Mouse (Mus musculus): ENCODE measurements around the gene Zfp638.
"Not testable (repeated sequence)": the region's sequence is repeated elsewhere in the genome, so short reads cannot be mapped to it uniquely, and the experiment has no call there.

Gene Zfp638

GRCm38 (mm10) chr6:83866954-83867597, at the start of gene Zfp638:
Gene Zfp638 (plus strand): TSS chr6:83867109.
- peak; percentile 95 for DNase-seq (ENCODE audit: low spot score)

GRCm38 (mm10) chr6:83818996-83819395, 47.9 kb upstream of the Zfp638 start:
- no peak for DNase-seq (ENCODE audit: low spot score)

GRCm38 (mm10) chr6:83820727-83821515, 46.0 kb upstream of the Zfp638 start:
- no peak for DNase-seq (ENCODE audit: low spot score)

- no peak for DNase-seq (ENCODE audit: low spot score)
Observed at GRCm38 (mm10) chr6:83821856-83822255, 45.1 kb upstream of the Zfp638 start.

- no peak for DNase-seq (ENCODE audit: low spot score)
Observed at GRCm38 (mm10) chr6:83830941-83831605, 35.8 kb upstream of the Zfp638 start.

GRCm38 (mm10) chr6:83831606-83832123, 35.2 kb upstream of the Zfp638 start, which contains the start of gene Paip2b:
Gene Paip2b (minus strand): TSS chr6:83831741.
- peak; percentile 99 for DNase-seq (ENCODE audit: low spot score)

- not testable (repeated sequence) for DNase-seq (ENCODE audit: low spot score)
Observed at GRCm38 (mm10) chr6:83832393-83832792, 34.5 kb upstream of the Zfp638 start.

- DNase-seq (ENCODE audit: low spot score) = no peak
Observed at GRCm38 (mm10) chr6:83836826-83837225, 30.1 kb upstream of the Zfp638 start.

GRCm38 (mm10) chr6:83838046-83838445, 28.9 kb upstream of the Zfp638 start:
- DNase-seq (ENCODE audit: low spot score) = no peak

- DNase-seq (ENCODE audit: low spot score) = no peak
Observed at GRCm38 (mm10) chr6:83840086-83840485, 26.8 kb upstream of the Zfp638 start.

- DNase-seq (ENCODE audit: low spot score) = no peak
Observed at GRCm38 (mm10) chr6:83844913-83845312, 22.0 kb upstream of the Zfp638 start.

GRCm38 (mm10) chr6:83846141-83846540, 20.8 kb upstream of the Zfp638 start:
- no peak for DNase-seq (ENCODE audit: low spot score)

- DNase-seq (ENCODE audit: low spot score) = no peak
Observed at GRCm38 (mm10) chr6:83849446-83849845, 17.5 kb upstream of the Zfp638 start.

GRCm38 (mm10) chr6:83857476-83857875, 9.4 kb upstream of the Zfp638 start:
- no peak for DNase-seq (ENCODE audit: low spot score)

GRCm38 (mm10) chr6:83860033-83860432, 6.9 kb upstream of the Zfp638 start:
- DNase-seq (ENCODE audit: low spot score) = no peak

- DNase-seq (ENCODE audit: low spot score) = no peak
Observed at GRCm38 (mm10) chr6:83863538-83863937, 3.4 kb upstream of the Zfp638 start.

- no peak for DNase-seq (ENCODE audit: low spot score)
Observed at GRCm38 (mm10) chr6:83866423-83866822, 486 bp upstream of the Zfp638 start.

- DNase-seq (ENCODE audit: low spot score) = peak; percentile 47
Observed at GRCm38 (mm10) chr6:83867598-83868585, 983 bp downstream of the Zfp638 start.

GRCm38 (mm10) chr6:83879815-83880214, 12.9 kb downstream of the Zfp638 start:
- no peak for DNase-seq (ENCODE audit: low spot score)

- DNase-seq (ENCODE audit: low spot score) = no peak
Observed at GRCm38 (mm10) chr6:83886789-83887188, 19.9 kb downstream of the Zfp638 start.

- DNase-seq (ENCODE audit: low spot score) = no peak
Observed at GRCm38 (mm10) chr6:83888802-83889201, 21.9 kb downstream of the Zfp638 start.

All from testis, postnatal 14 days (tissue).